Mouse (Mus musculus): Measurements from ENCODE around the gene Ica1.
A peak's percentile ranks its signal among the peaks of the same experiment; 100 is the strongest.

Gene Ica1

DNA sequence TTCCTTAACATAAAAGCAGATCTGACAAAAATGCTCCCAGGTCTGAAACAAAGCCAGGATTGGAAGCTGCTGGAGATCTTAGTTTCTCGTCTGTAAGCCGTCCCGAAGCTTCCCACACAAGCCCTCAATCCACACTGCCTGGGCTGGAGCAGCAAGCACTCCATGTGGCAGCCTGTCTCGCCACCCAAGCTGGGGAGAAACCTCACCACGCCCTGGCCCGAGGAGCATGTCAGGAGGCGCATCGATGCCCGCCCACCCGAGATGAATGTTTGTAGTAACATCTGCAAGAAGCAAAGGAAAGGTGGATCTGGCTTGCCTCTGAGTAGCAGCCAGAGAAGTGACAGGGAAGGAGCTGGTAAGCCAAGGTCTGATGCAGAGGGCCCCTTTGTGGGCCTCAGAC, 133.6 kb downstream of the Ica1 start:
- DNase-seq (ENCODE audit: low read depth): no peak

DNA sequence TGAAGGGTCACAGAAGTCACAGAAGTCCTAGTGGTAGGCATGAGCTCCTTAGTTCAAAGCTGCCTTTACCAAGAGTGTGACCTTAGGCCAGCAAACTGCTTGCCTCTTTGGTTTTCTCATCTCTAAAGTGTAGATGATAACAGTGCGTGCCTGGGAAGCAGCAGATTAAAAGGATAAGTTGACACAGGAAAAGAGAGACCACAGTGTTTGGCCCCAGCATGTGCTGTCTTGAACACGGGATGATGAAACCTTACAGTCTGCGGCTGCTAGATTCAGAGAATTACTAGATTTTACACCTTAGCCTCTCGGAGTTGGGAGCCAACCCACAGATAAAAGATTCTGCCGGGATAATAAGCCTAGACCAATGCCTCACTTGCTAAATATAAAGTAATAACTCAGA, 137.4 kb downstream of the Ica1 start:
- no peak for DNase-seq (ENCODE audit: low read depth)

DNA sequence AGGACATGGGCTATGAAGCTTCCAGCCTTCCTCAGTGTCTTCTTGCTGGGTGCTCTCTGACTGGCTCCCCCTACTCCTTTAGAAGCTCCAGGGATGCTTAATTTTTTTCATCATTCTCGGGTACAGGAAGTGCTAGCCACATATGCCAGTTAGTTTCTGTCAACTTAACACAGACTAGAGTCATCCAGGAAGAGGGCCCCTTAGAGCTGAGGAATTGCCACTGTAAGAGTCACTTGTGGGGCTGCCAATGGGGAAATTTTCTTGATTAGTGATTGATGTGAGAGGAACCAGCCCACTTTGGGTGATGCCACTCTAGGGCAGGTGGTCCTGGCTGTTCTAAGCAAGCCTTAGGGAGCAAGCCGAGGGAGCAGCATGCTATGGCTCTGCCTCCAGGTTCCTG, 138.8 kb downstream of the Ica1 start:
- DNase-seq (ENCODE audit: low read depth): no peak

DNA sequence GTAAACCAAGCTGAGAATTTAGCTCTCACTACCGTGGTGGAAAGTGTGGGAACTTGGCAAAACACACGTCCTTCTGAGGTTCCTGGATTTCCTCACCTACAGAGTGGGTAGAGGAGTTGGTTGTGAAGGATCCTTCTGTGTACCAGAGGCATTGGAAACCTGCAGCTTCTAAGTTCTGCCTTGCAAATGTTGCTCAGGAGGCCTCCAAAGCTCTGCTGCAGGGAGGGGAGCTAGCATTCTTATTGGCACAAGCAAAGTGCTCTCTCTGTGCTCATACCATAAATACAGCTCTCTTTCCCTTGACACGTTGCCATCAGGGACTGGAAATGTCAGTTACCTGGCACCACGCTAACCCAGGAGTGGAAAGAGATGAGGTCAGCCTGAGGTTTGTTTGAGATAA, 139.4 kb downstream of the Ica1 start:
- DNase-seq (ENCODE audit: low read depth): no peak

DNA sequence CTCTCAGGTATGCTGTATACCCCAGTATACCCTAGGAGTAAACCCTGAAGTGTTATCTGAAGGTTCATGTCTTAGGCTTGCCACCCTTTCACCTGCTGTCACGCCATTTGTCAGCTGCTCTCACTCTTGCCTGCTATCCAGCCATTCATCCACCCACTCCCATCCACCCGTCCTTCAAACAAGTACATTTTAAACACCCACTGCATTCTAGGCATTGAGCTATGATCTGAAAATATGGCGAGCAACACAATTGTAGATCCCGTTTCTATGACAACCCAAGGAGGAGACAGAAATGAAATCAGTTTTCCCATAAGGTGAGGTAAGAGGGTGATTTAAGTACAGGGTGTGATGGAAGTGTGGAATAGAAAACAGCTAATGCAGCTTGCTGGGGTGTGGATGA, 140.2 kb downstream of the Ica1 start:
- DNase-seq (ENCODE audit: low read depth): no peak

DNA sequence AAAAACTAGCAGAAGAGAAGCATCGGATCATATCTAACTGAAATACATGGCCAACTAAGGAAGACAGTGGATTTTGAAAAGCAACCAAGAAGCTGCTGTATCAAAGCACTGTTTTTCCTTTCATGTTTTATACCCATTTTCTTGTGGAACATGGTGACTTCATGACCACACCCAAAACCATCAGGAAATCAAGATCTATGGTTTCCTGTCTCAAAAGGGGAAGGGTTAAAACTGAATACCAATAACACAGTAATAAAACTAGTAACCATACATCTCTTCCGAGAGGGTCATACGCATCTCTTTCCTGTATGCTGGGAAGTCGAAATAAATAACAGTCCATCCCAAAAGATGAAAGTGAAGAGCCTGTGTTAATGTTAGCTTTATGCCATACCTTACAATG, 145.6 kb downstream of the Ica1 start:
- DNase-seq (ENCODE audit: low read depth): no peak

DNA sequence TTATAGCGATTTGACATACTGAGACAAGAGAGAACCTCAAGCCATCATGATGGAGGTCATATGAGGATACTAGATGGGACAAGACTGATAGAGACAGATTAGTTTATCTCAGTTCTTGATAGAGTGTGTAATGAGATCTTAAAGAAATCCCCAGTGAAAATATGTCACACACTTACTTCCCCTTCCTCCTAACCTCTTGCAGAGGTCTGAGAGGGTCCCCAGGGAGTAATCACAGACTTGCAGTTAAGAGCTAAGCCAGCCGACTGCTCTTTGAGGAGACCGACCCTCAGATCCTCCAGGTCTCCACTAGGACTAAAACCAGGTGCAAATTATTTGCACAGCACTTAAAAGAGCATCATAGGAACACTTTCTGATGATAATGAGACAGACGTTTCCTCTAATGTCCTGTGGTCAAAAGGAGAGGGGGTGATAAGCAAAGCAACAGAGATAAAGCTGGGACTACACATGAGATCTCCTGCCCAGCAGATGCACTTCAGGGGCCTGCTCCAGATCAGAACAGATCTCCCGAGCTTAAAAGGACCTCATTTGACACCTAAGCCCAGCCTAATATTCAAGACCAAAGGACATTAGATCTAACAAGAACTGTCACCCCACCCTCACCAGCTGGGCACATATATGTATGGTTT, 146.2 kb downstream of the Ica1 start:
- DNase-seq (ENCODE audit: low read depth): no peak

DNA sequence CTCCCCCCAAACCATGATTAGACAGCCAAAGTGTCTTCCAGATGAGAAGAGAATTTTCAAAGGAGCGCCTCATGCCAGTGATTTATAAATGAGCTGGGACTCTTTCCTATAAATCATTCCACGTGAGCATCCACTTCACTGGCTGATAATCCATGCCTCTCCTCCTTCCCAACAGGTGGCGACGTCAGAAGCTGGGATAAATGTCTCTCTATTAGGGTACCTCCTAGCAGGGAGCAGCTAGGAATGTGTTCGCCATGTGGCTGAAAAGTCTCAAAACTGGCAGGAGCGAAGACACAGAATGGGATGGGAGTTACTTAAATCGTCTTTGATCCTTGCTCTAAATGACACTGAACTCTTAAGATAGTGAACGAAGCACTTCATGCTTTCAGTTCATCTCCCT, 146.9 kb downstream of the Ica1 start:
- DNase-seq (ENCODE audit: low read depth): no peak

DNA sequence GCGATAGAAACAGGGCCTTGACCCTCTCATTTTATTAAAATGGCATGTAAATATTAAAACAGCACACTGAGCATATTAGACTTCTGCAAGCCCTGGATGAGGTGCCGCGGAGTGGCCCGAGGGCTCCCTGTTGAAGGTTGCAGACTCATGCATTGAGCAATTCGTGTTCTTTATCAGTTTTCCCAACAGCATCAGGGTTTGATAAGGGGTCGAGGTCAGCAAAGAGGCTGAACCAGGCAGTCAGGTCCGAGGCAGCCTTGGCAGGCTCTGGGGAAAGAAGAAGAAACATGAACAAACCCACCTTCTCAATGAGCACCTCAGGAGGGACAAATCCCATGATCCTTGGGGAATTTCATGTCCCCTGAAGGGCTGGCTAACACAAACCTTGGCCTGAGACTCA, 147.8 kb downstream of the Ica1 start:
- DNase-seq (ENCODE audit: low read depth): no peak

DNA sequence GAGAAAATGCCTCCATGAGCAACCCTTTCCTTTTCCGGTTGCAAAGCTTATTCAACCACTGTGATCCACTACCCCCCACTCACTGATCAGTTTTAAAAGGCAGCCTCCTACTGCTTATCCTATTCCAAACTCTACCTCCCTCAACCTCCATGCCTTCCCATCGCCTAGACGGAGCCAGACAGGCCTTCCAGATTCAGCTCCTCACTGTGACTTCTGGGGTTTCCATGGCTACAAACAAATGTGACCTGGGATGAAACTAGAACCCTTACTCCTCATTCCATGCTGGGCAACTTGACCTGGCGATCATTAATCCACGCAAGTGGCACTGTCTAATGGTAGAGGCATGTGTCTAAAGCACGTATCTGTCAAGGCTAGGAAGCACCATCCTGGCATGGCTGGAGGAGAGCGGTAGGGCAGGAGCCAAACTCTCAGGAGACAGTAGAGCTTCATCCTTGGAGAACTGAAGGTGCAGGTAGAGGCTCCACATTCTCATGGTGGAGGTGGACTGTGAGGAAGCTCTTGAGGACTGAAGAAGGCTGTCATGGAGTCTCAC, 149.5 kb downstream of the Ica1 start:
- DNase-seq (ENCODE audit: low read depth): no peak

DNA sequence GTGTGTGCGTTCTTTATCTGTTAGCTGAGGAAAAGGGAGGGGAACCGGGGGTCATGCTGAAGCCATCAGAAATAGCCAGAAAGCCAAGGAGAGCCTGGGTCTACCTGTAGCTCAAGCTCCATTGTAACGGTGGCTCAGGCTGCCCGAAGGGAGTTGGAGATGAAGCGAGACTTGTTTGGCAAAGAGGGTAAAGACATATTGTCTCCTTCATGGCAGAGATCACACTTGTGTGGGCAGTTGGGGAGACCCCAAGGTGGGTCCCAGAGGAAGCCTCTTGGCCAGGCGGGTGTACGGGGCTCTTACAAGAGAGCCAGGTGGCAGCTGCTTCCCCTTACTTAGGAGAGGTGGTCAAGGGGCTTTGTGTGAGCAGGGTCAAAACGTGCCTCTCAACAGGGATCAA, 150.1 kb downstream of the Ica1 start:
- DNase-seq (ENCODE audit: low read depth): no peak

DNA sequence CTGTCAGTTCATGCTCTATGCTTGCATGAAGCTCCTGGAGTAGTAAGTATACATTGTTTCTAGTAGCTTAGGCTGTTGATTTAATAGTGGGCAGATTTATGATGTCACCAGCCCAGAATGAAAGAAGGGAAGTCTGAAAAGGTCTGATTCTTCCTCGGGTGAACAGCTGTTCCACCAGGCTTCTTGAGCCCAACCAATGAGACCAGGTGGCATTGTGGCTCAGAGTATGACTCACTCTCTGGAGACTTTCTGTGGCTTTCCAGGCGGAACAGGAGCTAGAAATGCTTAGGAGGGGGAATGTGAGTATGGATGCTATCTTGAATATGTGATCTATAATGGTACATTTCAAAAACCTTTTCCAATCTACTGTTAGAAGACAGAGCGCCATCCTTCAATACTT, 155.2 kb downstream of the Ica1 start:
- peak; percentile 10 for DNase-seq (ENCODE audit: low read depth)

DNA sequence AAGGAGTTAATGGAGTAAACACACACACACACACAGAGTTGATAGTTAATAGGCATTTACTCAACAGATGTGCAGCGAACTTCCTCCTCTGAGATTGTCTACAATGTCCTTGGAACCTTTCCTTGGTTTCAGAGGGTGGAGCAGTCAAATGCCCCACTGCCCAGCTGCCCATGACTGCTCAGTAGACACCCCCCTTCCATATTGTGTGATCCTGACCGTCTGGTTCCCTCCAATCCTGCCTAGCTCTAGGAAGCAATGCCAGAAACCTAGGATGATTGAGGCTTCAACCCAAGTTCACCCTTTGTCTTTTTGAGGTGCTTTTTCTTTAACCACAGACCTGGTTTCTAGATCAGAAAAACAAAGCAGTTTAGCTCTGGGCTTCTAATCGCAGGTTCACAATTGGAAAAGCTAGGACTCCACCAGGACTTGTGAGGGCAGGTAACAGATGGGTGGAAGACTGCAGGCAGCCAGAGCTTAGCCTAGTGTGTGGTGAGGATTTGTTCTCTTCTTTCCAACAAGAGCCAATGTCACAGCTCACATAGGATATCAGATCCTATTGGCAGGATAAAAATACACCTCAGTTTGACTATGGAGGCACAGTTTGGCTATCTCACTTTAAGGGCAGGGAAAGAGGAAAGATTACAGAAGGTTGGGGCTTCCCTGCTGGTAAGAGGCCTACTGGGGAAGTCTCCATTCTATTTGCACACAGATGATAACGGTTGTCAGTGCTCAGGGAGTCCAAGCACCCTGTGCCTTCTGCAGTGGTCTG, 158.5 kb downstream of the Ica1 start:
- DNase-seq (ENCODE audit: low read depth): no peak

DNA sequence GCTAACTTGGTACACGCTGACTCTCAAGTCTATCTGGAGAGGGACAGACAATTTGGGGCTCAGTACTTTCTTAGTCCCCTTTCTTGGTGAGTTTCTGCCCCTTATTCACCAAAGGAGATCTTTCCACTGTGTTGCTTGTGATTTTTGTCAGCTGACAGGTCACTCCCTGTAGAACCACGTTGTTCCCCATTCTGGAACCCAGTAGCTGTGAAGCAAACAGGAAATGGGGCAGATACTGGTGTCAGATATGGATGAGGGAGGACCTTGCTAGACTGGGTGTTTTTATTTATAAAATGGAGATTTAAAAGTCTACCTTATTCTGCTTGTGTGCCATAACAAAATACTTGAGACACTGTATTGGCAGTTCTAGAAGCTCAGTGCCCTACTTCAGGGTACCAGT, 160.9 kb downstream of the Ica1 start:
- DNase-seq (ENCODE audit: low read depth): no peak

DNA sequence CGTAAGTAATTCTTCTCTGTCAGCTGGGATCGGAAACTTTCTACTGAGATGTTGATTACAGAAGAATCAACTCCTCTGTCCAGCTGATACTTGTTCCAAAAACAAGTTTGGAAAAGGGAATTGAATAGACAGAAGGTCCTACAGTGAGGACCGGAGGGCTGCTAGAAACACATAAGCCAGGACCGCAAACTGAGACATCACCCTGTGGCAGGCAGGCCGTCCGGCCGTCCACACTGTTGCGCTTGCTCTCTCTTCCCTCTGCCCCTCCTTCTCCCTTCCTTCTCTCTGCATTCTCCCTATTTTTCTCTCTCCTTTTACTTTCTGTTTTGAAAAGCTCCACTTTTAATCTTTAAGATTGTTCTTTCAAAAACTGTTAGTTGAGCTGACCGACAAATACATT, 186.6 kb downstream of the Ica1 start:
- no peak for DNase-seq (ENCODE audit: low read depth)

DNA sequence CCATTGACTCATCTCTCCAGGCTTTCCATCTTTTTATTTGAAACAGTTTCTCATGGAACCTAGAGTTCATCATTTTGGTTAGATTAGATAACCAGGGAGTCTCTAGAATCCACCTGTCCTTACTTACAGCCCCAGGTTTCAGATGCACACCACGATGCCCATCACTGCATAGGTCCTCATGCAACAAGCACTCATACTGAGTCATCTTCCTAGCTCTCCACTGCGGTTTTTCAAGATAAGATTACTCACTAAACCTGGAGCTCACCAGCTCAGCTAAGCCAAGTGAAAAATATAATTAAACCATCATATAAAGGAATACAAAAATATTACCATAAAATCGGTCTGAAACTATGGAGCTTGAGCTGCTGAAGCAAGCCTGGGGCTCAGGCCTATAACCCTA, 194.4 kb downstream of the Ica1 start:
- peak; percentile 50 for DNase-seq (ENCODE audit: low read depth)

DNA sequence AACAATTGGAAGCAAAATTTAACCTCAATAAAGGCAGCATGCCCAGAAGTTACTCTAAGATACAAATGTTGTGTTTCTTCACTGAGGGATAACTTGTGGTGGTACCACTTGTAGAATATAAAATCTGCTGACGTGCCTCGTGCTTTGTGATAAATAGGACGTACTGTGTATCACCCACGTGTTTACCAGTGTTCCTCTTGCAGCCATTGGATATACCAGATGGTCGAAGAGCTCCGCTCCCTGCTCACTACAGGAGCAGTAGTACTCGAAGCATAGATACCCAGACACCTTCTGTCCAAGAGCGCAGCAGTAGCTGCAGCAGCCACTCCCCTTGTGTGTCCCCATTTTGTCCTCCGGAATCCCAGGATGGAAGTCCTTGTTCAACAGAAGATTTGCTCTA, 195.9 kb downstream of the Ica1 start:
- DNase-seq (ENCODE audit: low read depth): no peak
